Mouse (Mus musculus) T-helper 17 cell (primary cell): Measurements from ENCODE around the gene Olfr1431.
"Not testable (repeated sequence)": the region's sequence is repeated elsewhere in the genome, so short reads cannot be mapped to it uniquely, and the experiment has no call there.

Experiments
- in situ Hi-C, 2 experiments: fragments of 300-600 bp; cut with MboI, MseI; formaldehyde crosslinking; loops; 1 replicate in 1 of 2; 2 replicates in 1 of 2; pipeline ENCODE4 v1.15.1; 2025; ENCODE audit warnings: high pct_unique_total_duplicates in 2 of 2

The Olfr1431 gene

DNA sequence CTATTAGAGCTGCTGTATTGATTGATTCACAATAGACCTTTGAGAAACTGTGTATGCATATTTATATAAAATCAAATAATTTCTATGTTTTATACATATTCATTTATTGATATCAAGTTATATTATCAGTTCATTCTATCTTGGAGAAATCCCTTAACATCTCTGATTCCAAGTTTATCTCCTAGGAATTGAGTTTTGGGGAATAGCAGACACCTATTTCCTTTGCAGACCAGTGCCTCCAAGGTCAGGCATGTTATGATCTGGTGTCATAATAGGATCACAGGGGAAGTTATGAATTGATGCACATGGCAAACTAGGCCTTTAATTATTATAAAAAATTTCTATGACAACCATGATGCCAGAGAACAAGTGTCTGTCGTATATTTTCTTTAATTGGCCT lies at the start of gene Olfr1431:
Olfr1431 (plus strand) TSS at position 301 of the 400 bp plus-strand sequence.
- in situ Hi-C loops: loop anchor here in 1 of 2 experiments (25.0 kb wide), 1 partner anchor 487 kb away; the partner anchor contains the start of genes Keg1 and Olfr1443

DNA sequence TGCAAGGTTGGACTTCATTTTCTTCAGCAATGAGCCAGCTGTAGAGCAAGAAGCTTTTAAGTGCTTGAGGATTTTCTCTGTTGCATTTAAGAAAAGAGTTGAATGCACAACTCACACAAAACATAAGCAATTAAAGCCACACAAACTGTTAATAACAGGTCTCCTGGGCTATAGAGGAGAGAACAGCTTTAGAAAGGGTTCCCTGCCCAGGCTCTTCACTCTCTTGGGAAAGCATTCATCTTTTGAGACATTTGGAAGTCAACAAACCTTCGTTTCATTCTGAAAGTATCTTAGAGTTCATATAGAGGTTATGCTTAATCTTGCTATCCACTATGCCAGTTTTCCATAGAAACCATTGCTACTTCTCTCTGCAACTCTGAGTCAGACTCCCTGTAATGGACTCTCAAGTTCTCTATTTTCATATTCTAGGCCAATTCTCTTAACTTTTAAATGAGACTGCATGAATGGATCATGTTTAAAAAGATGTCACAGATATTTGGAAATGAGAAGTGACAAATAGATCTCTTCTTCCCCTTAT lies 30.3 kb upstream of the Olfr1431 start, which contains the start of gene Olfr1555-ps1:
Olfr1555-ps1 (minus strand) TSS at position 51 of the 538 bp plus-strand sequence.
- in situ Hi-C loops: not testable (repeated sequence)

GRCm38 (mm10) chr19:12175431-12175830 lies 25.0 kb upstream of the Olfr1431 start:
- in situ Hi-C loops: loop anchor here (5.0 kb wide), 2 partner anchors 62 to 77 kb away; no protein-coding TSS in a partner anchor

DNA sequence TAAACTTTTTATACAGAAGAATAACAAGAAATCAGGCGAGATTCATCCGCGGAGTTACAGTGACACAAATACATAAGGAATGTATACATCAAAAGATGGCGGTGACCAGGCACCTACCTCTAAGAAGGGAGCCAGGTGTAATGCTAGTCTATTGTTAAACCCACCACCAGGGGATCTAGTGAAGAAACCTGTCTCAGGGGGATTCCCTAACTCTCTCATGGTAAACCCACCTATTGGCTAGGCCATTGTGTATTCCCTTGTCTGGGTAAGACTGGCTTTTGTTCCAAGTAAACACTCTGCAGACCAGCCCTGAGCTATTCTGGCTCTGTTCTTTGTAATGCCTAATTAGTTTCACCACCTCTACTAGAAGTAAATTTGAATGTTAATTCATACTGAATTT lies 1.4 kb upstream of the Olfr1431 start:
- in situ Hi-C loops: not testable (repeated sequence)

- in situ Hi-C loops: not testable (repeated sequence)
Measured at GRCm38 (mm10) chr19:12232496-12232895, 32.1 kb downstream of the Olfr1431 start, which contains the start of gene Olfr1432. Gene Olfr1432 (minus strand): TSS chr19:12232596.

DNA sequence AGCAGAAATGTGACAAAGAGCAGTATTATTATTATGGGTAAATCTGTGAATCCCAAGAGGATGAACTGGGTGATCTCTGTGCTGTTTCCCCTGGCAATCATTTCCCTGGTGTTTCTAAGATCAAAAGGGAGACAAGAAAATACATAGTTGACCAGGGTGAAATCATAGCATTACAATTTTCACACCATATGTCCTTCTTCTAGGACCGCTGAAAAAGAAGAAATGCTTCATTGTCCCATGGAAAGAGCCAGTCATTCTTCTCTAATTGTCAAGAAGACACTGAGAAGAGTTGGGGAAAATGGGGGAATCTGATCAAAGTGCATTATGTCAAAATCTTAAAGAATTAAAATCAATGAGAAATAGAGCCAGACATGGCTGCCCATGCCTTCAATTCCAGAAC lies 41.1 kb downstream of the Olfr1431 start, which contains the start of gene Olfr262:
Olfr262 (minus strand) TSS at position 101 of the 400 bp plus-strand sequence.
- in situ Hi-C loops: loop anchor here in 1 of 2 experiments (10.0 kb wide), 1 partner anchor 63 kb away; no protein-coding TSS in a partner anchor

DNA sequence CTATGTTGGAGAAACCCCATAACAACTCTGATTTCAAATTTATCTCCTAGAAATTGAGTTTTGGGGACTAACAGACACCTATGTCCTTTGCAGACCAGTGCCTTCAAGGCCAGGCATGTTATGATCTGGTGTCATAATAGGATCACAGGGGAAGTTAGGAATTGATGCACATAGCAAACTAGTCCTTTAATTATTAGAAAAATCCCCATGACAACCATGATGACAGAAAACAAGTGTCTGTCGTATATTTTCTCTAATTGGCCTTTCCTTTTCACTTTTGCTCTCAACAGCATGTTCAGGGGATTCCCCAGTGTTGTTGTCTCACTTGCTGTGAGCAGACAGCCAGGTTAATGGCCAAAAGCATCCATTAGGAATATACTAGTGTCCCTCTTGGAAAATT lies 60.3 kb downstream of the Olfr1431 start, which contains the start of gene Olfr235:
Olfr235 (plus strand) TSS at position 301 of the 400 bp plus-strand sequence.
- in situ Hi-C loops: no loop called here
